Mouse (Mus musculus) kidney, embryonic 16.5 days (tissue): Measurements from ENCODE around the gene Pfkm. TPM values are rescaled to one million over a fixed set of nuclear protein-coding genes. Genes with fewer than 3 reads are reported as not detected.

Source experiments
- ATAC-seq: fragments of 200-750 bp; cut with Nextera tagmentation; 2 replicates; pipeline ENCODE4 v1.8.0; 2017; ENCODE audit warnings: moderate TSS enrichment; ENCODE audit not compliant: low FRiP score, low TSS enrichment
- H3K27ac ChIP-seq: fragments of 300-500 bp; sonication (generic); 2 replicates; pipeline ENCODE4 v1.5.1; 2014; ENCODE audit warnings: low read length
- H3K27me3 ChIP-seq: fragments of 300-500 bp; sonication (generic); 2 replicates; pipeline ENCODE4 v1.6.1; 2014; ENCODE audit warnings: low read length, control low read depth, mixed read lengths; ENCODE audit not compliant: insufficient read depth
- H3K36me3 ChIP-seq: fragments of 300-500 bp; sonication (generic); 2 replicates; pipeline ENCODE4 v1.6.1; 2014; ENCODE audit warnings: low read length, control low read depth, mixed read lengths; ENCODE audit not compliant: insufficient read depth
- H3K4me1 ChIP-seq: fragments of 300-500 bp; sonication (generic); 2 replicates; pipeline ENCODE4 v1.6.1; 2014; ENCODE audit warnings: low read length, control low read depth, mixed read lengths; ENCODE audit not compliant: insufficient read depth
- H3K4me2 ChIP-seq: fragments of 300-500 bp; sonication (generic); replicated peaks from 2 replicates; pipeline ENCODE4 v1.6.1; 2014; ENCODE audit warnings: low read depth, low read length
- H3K4me3 ChIP-seq: fragments of 300-500 bp; sonication (generic); 2 replicates; pipeline ENCODE4 v1.5.1; 2014; ENCODE audit warnings: mild to moderate bottlenecking, low read length
- H3K9ac ChIP-seq: fragments of 300-500 bp; sonication (generic); replicated peaks from 2 replicates; pipeline ENCODE4 v1.6.1; 2014; ENCODE audit warnings: low read length
- H3K9me3 ChIP-seq: fragments of 300-500 bp; sonication (generic); 2 replicates; pipeline ENCODE4 v1.6.1; 2016; ENCODE audit warnings: low read length, control low read depth
- WGBS: fragments of 180-500 bp; shearing (Covaris S2); extraction: QIAGEN DNeasy Blood & Tissue Kit; methylation state at CpG from one replicate; pipeline ENCODE4 v1.1.7; 2014; 5-methylcytosine and 5-hydroxymethylcytosine counted together
- polyA plus RNA-seq: library from polyadenylated mRNA; unstranded; fragments of >200 nt; fragmentation: Nextera tagmentation; extraction: Ambion mirVana; gene quantifications from 2 replicates; pipeline ENCODE4 v1.2.1, GENCODE M21; 2015

Pfkm gene
- polyA plus RNA-seq, 1 experiment from 2014 or later, result 45.7 TPM

- Histone ChIP-seq H3K9me3 (no peaks in the 10 kb centered on the region), H3K4me3 (no peak overlapping the region), H3K4me1 (peaks cover 9% of the 10 kb centered on the region; the same call in 1 of the 2 replicates), H3K27me3 (no peaks in the 10 kb centered on the region), H3K4me2 (no peak overlapping the region), H3K9ac (no peak overlapping the region), H3K27ac (no peak overlapping the region), H3K36me3 (peaks cover 53% of the 10 kb centered on the region)
- WGBS, result 87% methylated on average over 3 of the region's 3 CpGs
- no peak for ATAC-seq
Observed at GRCm38 (mm10) chr15:98133471-98133870, 41.1 kb downstream of the Pfkm start.

- no peak for ATAC-seq
- Histone ChIP-seq H3K4me2 (no peak overlapping the region), H3K9me3 (no peaks in the 10 kb centered on the region), H3K4me1 (peaks cover 3% of the 10 kb centered on the region; the same call in 1 of the 2 replicates), H3K36me3 (peaks cover 57% of the 10 kb centered on the region), H3K9ac (no peak overlapping the region), H3K27ac (no peak overlapping the region), H3K4me3 (no peak overlapping the region), H3K27me3 (no peaks in the 10 kb centered on the region)
- 94% methylated on average over 4 of the region's 4 CpGs for WGBS
Observed at GRCm38 (mm10) chr15:98134034-98134433, 41.6 kb downstream of the Pfkm start.

- 88% methylated on average over 3 of the region's 3 CpGs for WGBS
- peaks cover 4% of the 10 kb centered on the region; the same call in 1 of the 2 replicates for H3K4me1 ChIP-seq
- no peak overlapping the region for H3K27ac ChIP-seq
- H3K4me2 ChIP-seq, result no peak overlapping the region
- H3K36me3 ChIP-seq, result peaks cover 60% of the 10 kb centered on the region
- no peaks in the 10 kb centered on the region for H3K9me3 ChIP-seq
- no peak overlapping the region for H3K4me3 ChIP-seq
- ATAC-seq, result no peak
- H3K27me3 ChIP-seq, result no peaks in the 10 kb centered on the region
- no peak overlapping the region for H3K9ac ChIP-seq
Observed at GRCm38 (mm10) chr15:98134666-98135065, 42.3 kb downstream of the Pfkm start.

DNA sequence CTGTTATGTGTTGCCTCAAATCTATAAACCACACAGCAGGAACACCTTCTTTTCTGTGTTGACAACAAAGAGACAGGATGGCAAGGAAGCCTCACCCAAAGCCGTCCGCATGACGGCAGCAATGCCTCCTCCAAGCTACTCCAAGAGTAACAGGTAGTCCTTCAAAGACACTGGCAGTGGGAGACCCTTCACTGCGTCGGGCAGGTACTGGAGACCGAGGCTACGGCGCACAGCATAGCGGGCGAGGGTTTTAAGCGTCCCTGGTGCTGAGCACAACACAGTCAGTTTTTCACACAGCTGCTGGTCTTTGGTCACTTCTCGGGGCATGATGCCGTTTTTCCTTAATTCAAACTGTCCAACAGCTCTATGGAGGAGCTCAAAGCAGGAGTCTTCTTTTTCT, 43.3 kb downstream of the Pfkm start:
- H3K27ac ChIP-seq, result no peak overlapping the region
- peaks cover 7% of the 10 kb centered on the region; the same call in 1 of the 2 replicates for H3K4me1 ChIP-seq
- H3K4me2 ChIP-seq, result no peak overlapping the region
- H3K9me3 ChIP-seq, result no peaks in the 10 kb centered on the region
- H3K4me3 ChIP-seq, result no peak overlapping the region
- 94% methylated on average over 13 of the region's 13 CpGs for WGBS
- peaks cover 62% of the 10 kb centered on the region for H3K36me3 ChIP-seq
- no peak overlapping the region for H3K9ac ChIP-seq
- ATAC-seq, result no peak
- H3K27me3 ChIP-seq, result no peaks in the 10 kb centered on the region

GRCm38 (mm10) chr15:98136871-98137270, 44.5 kb downstream of the Pfkm start:
- Histone ChIP-seq H3K4me2 (no peak overlapping the region), H3K9me3 (no peaks in the 10 kb centered on the region), H3K4me3 (no peak overlapping the region), H3K27ac (no peak overlapping the region), H3K27me3 (no peaks in the 10 kb centered on the region), H3K36me3 (peaks cover 66% of the 10 kb centered on the region), H3K9ac (no peak overlapping the region), H3K4me1 (peaks cover 9% of the 10 kb centered on the region; the same call in 1 of the 2 replicates)
- WGBS, result 87% methylated on average over 9 of the region's 9 CpGs
- no peak for ATAC-seq

- peak; percentile 63; the same call in 1 of the 2 replicates for ATAC-seq
- Histone ChIP-seq H3K9ac (no peak overlapping the region), H3K27me3 (no peaks in the 10 kb centered on the region), H3K36me3 (peaks cover 54% of the 10 kb centered on the region), H3K27ac (no peak overlapping the region), H3K4me2 (no peak overlapping the region), H3K4me3 (no peak overlapping the region), H3K4me1 (peaks cover 17% of the 10 kb centered on the region), H3K9me3 (no peaks in the 10 kb centered on the region)
- 55% methylated on average over 7 of the region's 7 CpGs for WGBS
Observed at GRCm38 (mm10) chr15:98139763-98140162, 47.4 kb downstream of the Pfkm start.

DNA sequence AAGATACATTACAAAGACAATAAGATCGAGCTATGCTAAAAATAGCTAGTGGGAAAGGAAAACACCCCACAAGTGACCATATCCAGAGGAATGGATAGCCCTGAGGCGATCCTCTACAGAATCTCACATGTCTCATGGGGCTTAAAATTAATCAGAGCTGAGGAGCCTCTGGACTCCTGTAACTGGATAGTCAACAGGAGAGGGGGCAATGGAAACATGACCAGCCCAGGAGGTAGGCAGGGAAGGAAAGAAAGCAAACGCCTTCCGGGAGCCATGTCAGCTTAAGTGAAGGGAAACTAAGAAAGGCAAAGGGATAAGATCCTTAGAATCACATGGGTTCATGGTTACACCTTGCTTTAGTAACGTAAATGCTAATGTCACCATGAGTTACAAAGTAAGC, 48.4 kb downstream of the Pfkm start:
- 53% methylated on average over 5 of the region's 5 CpGs for WGBS
- H3K36me3 ChIP-seq, result peaks cover 43% of the 10 kb centered on the region
- H3K4me1 ChIP-seq, result peaks cover 20% of the 10 kb centered on the region
- H3K4me3 ChIP-seq, result no peak overlapping the region
- ATAC-seq, result no peak
- H3K4me2 ChIP-seq, result no peak overlapping the region
- H3K27ac ChIP-seq, result no peak overlapping the region
- H3K27me3 ChIP-seq, result no peaks in the 10 kb centered on the region
- no peaks in the 10 kb centered on the region for H3K9me3 ChIP-seq
- no peak overlapping the region for H3K9ac ChIP-seq

DNA sequence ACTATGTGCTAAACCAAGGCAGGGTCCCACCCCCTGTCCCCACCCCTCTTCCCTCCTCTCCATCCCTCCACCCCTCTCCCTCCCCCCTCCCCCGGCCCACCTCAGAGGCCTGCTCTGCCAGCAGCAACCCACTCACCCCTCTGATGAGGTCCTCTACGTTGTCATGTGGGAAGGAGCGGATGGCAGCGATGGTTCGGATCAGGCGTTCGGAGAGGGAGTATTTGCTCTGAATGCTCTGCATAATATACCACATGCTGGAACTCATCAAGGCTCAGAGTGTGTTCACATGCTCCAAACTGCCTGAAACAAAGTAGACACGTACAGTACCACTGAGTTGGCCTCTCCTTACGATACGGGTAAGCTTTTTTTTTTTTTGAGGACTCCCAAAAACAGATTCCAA, 50.1 kb downstream of the Pfkm start:
- 88% methylated on average over 10 of the region's 10 CpGs for WGBS
- no peak overlapping the region for H3K27ac ChIP-seq
- no peaks in the 10 kb centered on the region for H3K27me3 ChIP-seq
- H3K36me3 ChIP-seq, result peaks cover 30% of the 10 kb centered on the region
- H3K9ac ChIP-seq, result no peak overlapping the region
- H3K4me2 ChIP-seq, result no peak overlapping the region
- H3K9me3 ChIP-seq, result no peaks in the 10 kb centered on the region
- no peak for ATAC-seq
- H3K4me3 ChIP-seq, result no peak overlapping the region
- peaks cover 24% of the 10 kb centered on the region for H3K4me1 ChIP-seq

- Histone ChIP-seq H3K27me3 (no peaks in the 10 kb centered on the region), H3K9me3 (no peaks in the 10 kb centered on the region), H3K36me3 (peaks cover 17% of the 10 kb centered on the region), H3K4me2 (peak overlapping the region; percentile 74), H3K4me1 (peaks cover 22% of the 10 kb centered on the region), H3K4me3 (peak overlapping the region; percentile 96), H3K9ac (peak overlapping the region; percentile 94), H3K27ac (peak overlapping the region; percentile 86)
- WGBS, result under 1% methylated on average over 36 of the region's 36 CpGs
- peak; percentile 73 for ATAC-seq
Observed at GRCm38 (mm10) chr15:98144861-98145507, 52.6 kb downstream of the Pfkm start.

- Histone ChIP-seq H3K9ac (peak overlapping the region; percentile 94), H3K36me3 (peaks cover 13% of the 10 kb centered on the region), H3K27me3 (no peaks in the 10 kb centered on the region), H3K4me1 (peaks cover 21% of the 10 kb centered on the region), H3K4me3 (peak overlapping the region; percentile 96), H3K4me2 (peak overlapping the region; percentile 74), H3K27ac (peak overlapping the region; percentile 86), H3K9me3 (no peaks in the 10 kb centered on the region)
- 1% methylated on average over 38 of the region's 38 CpGs for WGBS
- ATAC-seq, result peak; percentile 97
Observed at GRCm38 (mm10) chr15:98145559-98146181, 53.3 kb downstream of the Pfkm start.
